Mouse (Mus musculus): ENCODE data around the gene Pdzd4. TPM values are rescaled to one million over a fixed set of nuclear protein-coding genes. Genes with fewer than 3 reads are reported as not detected.

The Pdzd4 gene
- polyA plus RNA-seq, 1 experiment, result 8.9 TPM

- H3K4me1 ChIP-seq (ENCODE audit: control insufficient read depth, insufficient read depth, low read length), result no peaks in the 10 kb centered on the region
- H3K27ac ChIP-seq (ENCODE audit: insufficient read depth, low read length), result no peak overlapping the region
- TF ChIP-seq CTCF (IDR thresholded peaks at IDR 0.05; ENCODE audit: borderline replicate concordance, insufficient read depth, low read length), result no peak
- no peak for TF ChIP-seq POLR2A (IDR thresholded peaks at IDR 0.05; ENCODE audit: low read depth, low read length)
- H3K4me3 ChIP-seq (ENCODE audit: insufficient read depth, low read length), result no peak overlapping the region
Observed at GRCm38 (mm10) chrX:73836691-73837090, 11.9 kb upstream of the Pdzd4 start.

- Histone ChIP-seq H3K4me3 (ENCODE audit: insufficient read depth, low read length) (no peak overlapping the region), H3K4me1 (ENCODE audit: control insufficient read depth, insufficient read depth, low read length) (no peaks in the 10 kb centered on the region), H3K27ac (ENCODE audit: insufficient read depth, low read length) (no peak overlapping the region)
- no peak for TF ChIP-seq POLR2A (IDR thresholded peaks at IDR 0.05; ENCODE audit: low read depth, low read length)
- TF ChIP-seq CTCF (IDR thresholded peaks at IDR 0.05; ENCODE audit: borderline replicate concordance, insufficient read depth, low read length), result no peak
Observed at GRCm38 (mm10) chrX:73835731-73836130, 11.0 kb upstream of the Pdzd4 start.

- no peak overlapping the region for H3K27ac ChIP-seq (ENCODE audit: insufficient read depth, low read length)
- H3K4me3 ChIP-seq (ENCODE audit: insufficient read depth, low read length), result peak overlapping the region; percentile 59
- no peak for TF ChIP-seq POLR2A (IDR thresholded peaks at IDR 0.05; ENCODE audit: low read depth, low read length)
- TF ChIP-seq CTCF (IDR thresholded peaks at IDR 0.05; ENCODE audit: borderline replicate concordance, insufficient read depth, low read length), result no peak
- no peaks in the 10 kb centered on the region for H3K4me1 ChIP-seq (ENCODE audit: control insufficient read depth, insufficient read depth, low read length)
Observed at GRCm38 (mm10) chrX:73823747-73824146, 1.0 kb downstream of the Pdzd4 start.

- H3K4me1 ChIP-seq (ENCODE audit: control insufficient read depth, insufficient read depth, low read length), result no peaks in the 10 kb centered on the region
- H3K27ac ChIP-seq (ENCODE audit: insufficient read depth, low read length), result no peak overlapping the region
- no peak overlapping the region for H3K4me3 ChIP-seq (ENCODE audit: insufficient read depth, low read length)
- no peak for TF ChIP-seq CTCF (IDR thresholded peaks at IDR 0.05; ENCODE audit: borderline replicate concordance, insufficient read depth, low read length)
Observed at GRCm38 (mm10) chrX:73816596-73817314, 8.0 kb downstream of the Pdzd4 start.

GRCm38 (mm10) chrX:73815072-73815471, 9.7 kb downstream of the Pdzd4 start:
- no peak for TF ChIP-seq POLR2A (IDR thresholded peaks at IDR 0.05; ENCODE audit: low read depth, low read length)
- TF ChIP-seq CTCF (IDR thresholded peaks at IDR 0.05; ENCODE audit: borderline replicate concordance, insufficient read depth, low read length), result no peak
- Histone ChIP-seq H3K27ac (ENCODE audit: insufficient read depth, low read length) (no peak overlapping the region), H3K4me3 (ENCODE audit: insufficient read depth, low read length) (no peak overlapping the region), H3K4me1 (ENCODE audit: control insufficient read depth, insufficient read depth, low read length) (no peaks in the 10 kb centered on the region)

- no peak overlapping the region for H3K4me3 ChIP-seq (ENCODE audit: insufficient read depth, low read length)
- H3K27ac ChIP-seq (ENCODE audit: insufficient read depth, low read length), result no peak overlapping the region
- TF ChIP-seq CTCF (IDR thresholded peaks at IDR 0.05; ENCODE audit: borderline replicate concordance, insufficient read depth, low read length) (no peak), POLR2A (IDR thresholded peaks at IDR 0.05; ENCODE audit: low read depth, low read length) (no peak)
Observed at GRCm38 (mm10) chrX:73805814-73806213, 19.0 kb downstream of the Pdzd4 start.

GRCm38 (mm10) chrX:73798502-73798901, 26.3 kb downstream of the Pdzd4 start:
- TF ChIP-seq POLR2A (IDR thresholded peaks at IDR 0.05; ENCODE audit: low read depth, low read length) (no peak), CTCF (IDR thresholded peaks at IDR 0.05; ENCODE audit: borderline replicate concordance, insufficient read depth, low read length) (peak; percentile 67)
- Histone ChIP-seq H3K4me1 (ENCODE audit: control insufficient read depth, insufficient read depth, low read length) (no peaks in the 10 kb centered on the region), H3K4me3 (ENCODE audit: insufficient read depth, low read length) (no peak overlapping the region), H3K27ac (ENCODE audit: insufficient read depth, low read length) (no peak overlapping the region)

More at GRCm38 (mm10) chrX:73805814-73806213, 19.0 kb downstream of the Pdzd4 start:
- H3K4me1 ChIP-seq (ENCODE audit: control insufficient read depth, insufficient read depth, low read length), result no peaks in the 10 kb centered on the region

- no peak overlapping the region for H3K4me3 ChIP-seq (ENCODE audit: insufficient read depth, low read length)
- no peaks in the 10 kb centered on the region for H3K4me1 ChIP-seq (ENCODE audit: control insufficient read depth, insufficient read depth, low read length)
- TF ChIP-seq CTCF (IDR thresholded peaks at IDR 0.05; ENCODE audit: borderline replicate concordance, insufficient read depth, low read length) (no peak), POLR2A (IDR thresholded peaks at IDR 0.05; ENCODE audit: low read depth, low read length) (no peak)
- no peak overlapping the region for H3K27ac ChIP-seq (ENCODE audit: insufficient read depth, low read length)
Observed at GRCm38 (mm10) chrX:73797511-73797910, 27.3 kb downstream of the Pdzd4 start.

GRCm38 (mm10) chrX:73793505-73793904, 31.3 kb downstream of the Pdzd4 start:
- no peak for TF ChIP-seq CTCF (IDR thresholded peaks at IDR 0.05; ENCODE audit: borderline replicate concordance, insufficient read depth, low read length)
- TF ChIP-seq POLR2A (IDR thresholded peaks at IDR 0.05; ENCODE audit: low read depth, low read length), result peak; percentile 19; the same call in 1 of the 2 replicates

GRCm38 (mm10) chrX:73793039-73793438, 31.7 kb downstream of the Pdzd4 start:
- no peak overlapping the region for H3K4me3 ChIP-seq (ENCODE audit: insufficient read depth, low read length)
- H3K27ac ChIP-seq (ENCODE audit: insufficient read depth, low read length), result no peak overlapping the region
- TF ChIP-seq POLR2A (IDR thresholded peaks at IDR 0.05; ENCODE audit: low read depth, low read length) (no peak), CTCF (IDR thresholded peaks at IDR 0.05; ENCODE audit: borderline replicate concordance, insufficient read depth, low read length) (no peak)

More at GRCm38 (mm10) chrX:73793505-73793904, 31.3 kb downstream of the Pdzd4 start:
- H3K27ac ChIP-seq (ENCODE audit: insufficient read depth, low read length), result no peak overlapping the region
- no peak overlapping the region for H3K4me3 ChIP-seq (ENCODE audit: insufficient read depth, low read length)
- H3K4me1 ChIP-seq (ENCODE audit: control insufficient read depth, insufficient read depth, low read length), result no peaks in the 10 kb centered on the region

More at GRCm38 (mm10) chrX:73793039-73793438, 31.7 kb downstream of the Pdzd4 start:
- no peaks in the 10 kb centered on the region for H3K4me1 ChIP-seq (ENCODE audit: control insufficient read depth, insufficient read depth, low read length)

All from embryonic fibroblast, embryonic 13.5 days (primary cell).